Mouse (Mus musculus) MEL (cell line): ENCODE measurements around the gene Ankrd13c.

ENCODE experiments used
- CTCF ChIP-seq, 3 experiments: IDR thresholded peaks in 2 of 3; conservative IDR thresholded peaks in 1 of 3; 2 replicates each; pipeline ENCODE4 v1.5.1; 2011 to 2012; ENCODE audit warnings: low read length in 3 of 3, low read depth in 2 of 3, mild to moderate bottlenecking in 2 of 3, improper control_type of control experiment in 1 of 3, inconsistent platforms in 1 of 3, mixed read lengths in 1 of 3, moderate library complexity in 1 of 3; ENCODE audit not compliant: control insufficient read depth in 1 of 3, insufficient read depth in 1 of 3, poor library complexity in 1 of 3, severe bottlenecking in 1 of 3
- MAFK ChIP-seq: IDR thresholded peaks from 2 replicates; pipeline ENCODE4 v1.6.1; 2011; ENCODE audit warnings: low read depth, mild to moderate bottlenecking, low read length, improper control_type of control experiment, borderline replicate concordance
- POLR2A ChIP-seq, 2 experiments: IDR thresholded peaks; 2 replicates each; pipeline ENCODE4 v1.6.1; 2011 to 2012; ENCODE audit warnings: low read length in 2 of 2, mild to moderate bottlenecking in 2 of 2, control low read depth in 1 of 2, improper control_type of control experiment in 1 of 2, low read depth in 1 of 2, moderate library complexity in 1 of 2; ENCODE audit not compliant: control insufficient read depth in 1 of 2, insufficient read depth in 1 of 2, poor library complexity in 1 of 2
- USF1 ChIP-seq: IDR thresholded peaks from 2 replicates; pipeline ENCODE4 v1.6.1; 2014; ENCODE audit warnings: low read depth, mild to moderate bottlenecking, inconsistent platforms, low read length, improper control_type of control experiment, moderate library complexity
- ZC3H11A ChIP-seq: IDR thresholded peaks from 2 replicates; pipeline ENCODE4 v1.6.1; 2012; ENCODE audit warnings: low read depth, mild to moderate bottlenecking, inconsistent platforms, low read length, improper control_type of control experiment
- ZMIZ1 ChIP-seq: IDR thresholded peaks from 2 replicates; pipeline ENCODE4 v1.6.1; 2012; ENCODE audit warnings: low read depth, mild to moderate bottlenecking, inconsistent platforms, low read length, improper control_type of control experiment, moderate library complexity

DNA sequence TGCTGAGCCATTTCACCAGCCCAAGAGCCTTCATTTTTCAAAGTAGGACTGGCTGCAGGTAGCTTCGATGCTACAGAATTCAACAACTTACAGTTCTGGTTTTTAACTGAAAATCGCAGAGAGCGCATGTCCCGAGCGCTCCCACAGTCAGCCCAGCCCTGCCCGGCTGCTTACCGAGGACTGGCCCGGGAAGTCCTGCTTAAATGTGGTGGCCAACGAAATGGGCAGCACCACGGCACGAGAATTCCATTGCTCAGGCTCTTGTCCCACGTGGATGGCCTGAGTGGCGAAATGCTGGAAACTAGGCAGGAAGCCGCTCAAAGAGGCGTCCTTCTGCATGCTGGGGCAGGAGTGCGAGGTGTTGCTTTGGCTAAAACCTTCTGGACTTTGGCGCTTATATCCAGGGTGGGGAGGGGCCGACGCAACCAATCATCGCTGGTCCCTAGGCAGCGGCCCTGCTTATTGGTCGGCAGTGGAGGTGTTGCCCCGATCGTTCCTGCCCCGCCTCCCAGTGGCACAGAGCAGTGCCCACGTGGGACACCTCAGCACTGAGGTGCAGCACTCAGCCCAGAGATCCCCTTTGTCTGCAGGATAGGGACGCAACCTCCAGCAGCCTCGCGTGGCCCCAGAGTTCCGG is 22.2 kb upstream of the Ankrd13c start, which contains the start of gene Cth:
- no peak for TF ChIP-seq CTCF (IDR thresholded peaks at IDR 0.05 in 2 of 3, conservative IDR thresholded peaks at IDR 0.05 in 1 of 3; ENCODE audit: control insufficient read depth in 1 of 3, insufficient read depth in 1 of 3, low read depth in 2 of 3, low read length in 3 of 3, poor library complexity in 1 of 3, severe bottlenecking in 1 of 3)
- TF ChIP-seq USF1, result peak; percentile 81
- TF ChIP-seq POLR2A (IDR thresholded peaks at IDR 0.05; ENCODE audit: control insufficient read depth in 1 of 2, insufficient read depth in 1 of 2, low read depth in 1 of 2, low read length in 2 of 2, poor library complexity in 1 of 2), result peak; percentile 91 to 96
- no peak for TF ChIP-seq MAFK
- TF ChIP-seq ZC3H11A, result no peak
- peak; percentile 96 for TF ChIP-seq ZMIZ1
